ENCODE assay signal across 35 mouse cellular contexts in the genomic region with DNA sequence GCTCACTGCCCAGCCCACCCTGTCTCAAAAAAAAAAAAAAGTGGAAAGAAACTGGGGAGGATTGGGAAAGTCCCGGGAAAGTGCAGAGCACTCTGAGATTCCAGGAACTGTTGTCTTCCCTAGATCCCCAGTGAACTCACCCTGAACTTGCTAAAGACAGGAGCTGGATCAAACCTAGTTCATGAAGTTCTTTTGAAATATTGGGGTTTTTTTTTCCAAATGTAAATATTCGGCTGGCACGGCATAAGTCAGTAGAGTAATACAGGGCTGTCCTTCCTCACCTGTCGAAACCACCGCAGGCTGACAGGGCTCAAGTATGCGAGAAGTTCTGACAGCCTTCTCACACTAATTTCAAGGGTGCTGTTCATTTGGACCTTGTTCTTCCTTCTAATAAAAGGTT. TPM values are rescaled to one million over a fixed set of nuclear protein-coding genes. Genes with fewer than 3 reads are reported as not detected.
"Had no signal": no experiment of that assay in that cellular context is flagged by ENCODE, and none has a peak within 500 bp of the region (broad histone marks: within the 10 kb centered on the region; RNA-seq: fewer than 3 reads in every experiment).

No protein-coding gene starts in this region.

- ATAC-seq: hindbrain, postnatal 0 days; intestine, embryonic 16.5 days had no signal

- DNase-seq: gastrocnemius, adult 2 months; gastrocnemius, postnatal 10 days; gastrocnemius, postnatal 25 days; heart, adult 11 months; heart, adult 2 months; heart, postnatal 14 days; heart, postnatal 36 days; kidney, adult 11 months; kidney, adult 2 months; kidney, adult 9 months; kidney, postnatal 14 days; kidney, postnatal 36 days; liver; liver, embryonic 13.5 days had no signal

- H3K27me3 ChIP-seq: heart, embryonic 13.5 days; heart, embryonic 15.5 days; hindbrain, embryonic 13.5 days; hindbrain, embryonic 15.5 days; kidney, embryonic 15.5 days; limb, embryonic 12.5 days; liver, embryonic 13.5 days; liver, embryonic 15.5 days had no signal

- H3K9ac ChIP-seq: heart, embryonic 13.5 days; heart, embryonic 15.5 days; hindbrain, embryonic 13.5 days; hindbrain, embryonic 15.5 days; kidney, embryonic 15.5 days; limb, embryonic 12.5 days; liver, embryonic 13.5 days; liver, embryonic 15.5 days had no signal

- H3K36me3 ChIP-seq: heart, embryonic 13.5 days; heart, embryonic 15.5 days; hindbrain, embryonic 13.5 days; hindbrain, embryonic 15.5 days; kidney, embryonic 15.5 days; limb, embryonic 10.5 days; limb, embryonic 12.5 days; liver, embryonic 13.5 days; liver, embryonic 15.5 days had no signal

- H3K4me1 ChIP-seq: heart, embryonic 13.5 days; heart, embryonic 15.5 days; hindbrain, embryonic 13.5 days; hindbrain, embryonic 15.5 days; kidney, embryonic 15.5 days; limb, embryonic 10.5 days; limb, embryonic 12.5 days; liver, embryonic 13.5 days; liver, embryonic 15.5 days had no signal

- H3K9me3 ChIP-seq: heart, embryonic 15.5 days; hindbrain, embryonic 13.5 days; hindbrain, embryonic 15.5 days; kidney, embryonic 15.5 days; limb, embryonic 10.5 days; limb, embryonic 12.5 days; liver, embryonic 13.5 days; liver, embryonic 15.5 days had no signal

- H3K27ac ChIP-seq: gastrocnemius, adult 2 months; heart, adult 2 months; heart, embryonic 13.5 days; heart, embryonic 15.5 days; hindbrain, embryonic 13.5 days; hindbrain, embryonic 15.5 days; hindbrain, postnatal 0 days; kidney, embryonic 15.5 days; kidney, postnatal 0 days; limb, embryonic 10.5 days; limb, embryonic 12.5 days; liver, embryonic 13.5 days; liver, embryonic 15.5 days had no signal

- H3K4me3 ChIP-seq: gastrocnemius, adult 2 months; heart, adult 2 months; heart, embryonic 13.5 days; heart, embryonic 15.5 days; hindbrain, embryonic 13.5 days; hindbrain, embryonic 15.5 days; kidney, embryonic 15.5 days; limb, embryonic 10.5 days; limb, embryonic 12.5 days; liver, embryonic 13.5 days; liver, embryonic 15.5 days had no signal

- H3K4me2 ChIP-seq: heart, embryonic 11.5 days; heart, embryonic 13.5 days; heart, embryonic 15.5 days; hindbrain, embryonic 13.5 days; hindbrain, embryonic 15.5 days; kidney, embryonic 15.5 days; limb, embryonic 12.5 days; liver, embryonic 13.5 days; liver, embryonic 15.5 days had no signal

RNA-seq across cellular contexts. Expression of gene Bcl2l14, which starts 38.5 kb away (rescaled TPM):
- total RNA-seq: gastrocnemius, adult 2 months; gastrocnemius, postnatal 10 days; gastrocnemius, postnatal 25 days; gastrocnemius, postnatal 4 days; heart, adult 2 months; heart, postnatal 14 days; heart, postnatal 36 days; hindbrain, postnatal 0 days; layer of hippocampus, adult 18-20 months; layer of hippocampus, postnatal 10 days; layer of hippocampus, postnatal 25 days; left cerebral cortex, adult 8-10 months; left cerebral cortex, postnatal 14 days; left cerebral cortex, postnatal 36 days had no signal
- polyA plus RNA-seq: frontal cortex, adult 2 months; heart, postnatal 0 days had no signal
